Mouse (Mus musculus) CH12.LX (cell line): ENCODE data around the gene Zbp1. TPM values are rescaled to one million over a fixed set of nuclear protein-coding genes. Genes with fewer than 3 reads are reported as not detected.

Experiments used
- DNase-seq: peaks from one replicate; pipeline ENCODE4 v3.0.0-alpha.2; 2013; ENCODE audit errors: extremely low read depth
- H3K27ac ChIP-seq: 2 replicates; pipeline ENCODE4 v1.5.1; 2012; ENCODE audit warnings: low read depth, mild to moderate bottlenecking, control low read depth, moderate library complexity; ENCODE audit not compliant: insufficient read depth
- H3K27me3 ChIP-seq: replicated peaks from 2 replicates; pipeline ENCODE3; 2012; ENCODE audit warnings: inconsistent platforms
- H3K36me3 ChIP-seq, 2 experiments: replicated peaks in 1 of 2; 2 replicates each; pipeline versions ENCODE3 to v1.6.1; 2012; ENCODE audit warnings: inconsistent platforms in 1 of 2, low read length in 1 of 2, mild to moderate bottlenecking in 1 of 2, mixed read lengths in 1 of 2, moderate library complexity in 1 of 2; ENCODE audit not compliant: control insufficient read depth in 1 of 2, insufficient read depth in 1 of 2
- H3K4me1 ChIP-seq, 2 experiments: 2 replicates each; pipeline ENCODE4 v1.6.1; 2012; ENCODE audit warnings: inconsistent platforms in 1 of 2, moderate library complexity in 1 of 2; ENCODE audit not compliant: insufficient read depth in 2 of 2, control insufficient read depth in 1 of 2
- H3K4me2 ChIP-seq: 2 replicates; pipeline ENCODE4 v1.6.1; 2012; ENCODE audit warnings: low read depth, mild to moderate bottlenecking, control low read depth; ENCODE audit not compliant: poor library complexity, insufficient read depth, severe bottlenecking
- H3K4me3 ChIP-seq, 3 experiments: fragments of 150-350 bp in 1 of 3; sonication (generic) in 1 of 3; replicated peaks in 1 of 3; 2 replicates each; pipeline versions ENCODE3 to v1.5.1; 2011 to 2012; ENCODE audit warnings: low read depth in 2 of 3, low read length in 2 of 3, mild to moderate bottlenecking in 2 of 3, moderate library complexity in 2 of 3, control low read depth in 1 of 3, improper control_type of control experiment in 1 of 3, inconsistent platforms in 1 of 3, mixed read lengths in 1 of 3; ENCODE audit not compliant: poor library complexity in 1 of 3
- H3K79me2 ChIP-seq: replicated peaks from 2 replicates; pipeline ENCODE4 v1.6.1; 2012; ENCODE audit warnings: mild to moderate bottlenecking, moderate library complexity; ENCODE audit not compliant: control insufficient read depth, poor library complexity, insufficient read depth, severe bottlenecking; ENCODE audit errors: extremely low read depth
- H3K9ac ChIP-seq: 2 replicates; pipeline ENCODE4 v1.6.1; 2012; ENCODE audit warnings: low read depth, mild to moderate bottlenecking, control low read depth, moderate library complexity; ENCODE audit not compliant: insufficient read depth
- H3K9me3 ChIP-seq: replicated peaks from 2 replicates; pipeline ENCODE3; 2012; ENCODE audit warnings: low read length, inconsistent platforms, mixed read lengths
- BHLHE40 ChIP-seq: IDR thresholded peaks from 2 replicates; pipeline ENCODE4 v1.6.1; 2011; ENCODE audit warnings: mild to moderate bottlenecking, low read depth, low read length, improper control_type of control experiment
- CHD2 ChIP-seq: IDR thresholded peaks from 2 replicates; pipeline ENCODE4 v1.6.1; 2011; ENCODE audit warnings: low read length, improper control_type of control experiment
- CTCF ChIP-seq, 2 experiments: IDR thresholded peaks in 1 of 2; conservative IDR thresholded peaks in 1 of 2; 2 replicates each; pipeline ENCODE4 v1.5.1; 2011 to 2012; ENCODE audit warnings: low read depth in 2 of 2, low read length in 2 of 2, improper control_type of control experiment in 1 of 2, inconsistent platforms in 1 of 2, mild to moderate bottlenecking in 1 of 2, moderate library complexity in 1 of 2
- EP300 ChIP-seq: IDR thresholded peaks from 2 replicates; pipeline ENCODE4 v1.6.1; 2011; ENCODE audit warnings: low read length, improper control_type of control experiment
- ETS1 ChIP-seq: conservative IDR thresholded peaks from 2 replicates; pipeline ENCODE4 v1.6.1; 2012; ENCODE audit warnings: low read depth, mild to moderate bottlenecking, inconsistent platforms, low read length, improper control_type of control experiment, moderate library complexity
- IRF4 ChIP-seq: IDR thresholded peaks from 2 replicates; pipeline ENCODE4 v1.6.1; 2014; ENCODE audit warnings: low read depth, mild to moderate bottlenecking, inconsistent platforms, low read length, improper control_type of control experiment
- JUN ChIP-seq: IDR thresholded peaks from 2 replicates; pipeline ENCODE4 v1.6.1; 2011; ENCODE audit warnings: low read depth, mild to moderate bottlenecking, low read length, improper control_type of control experiment, moderate library complexity; ENCODE audit not compliant: insufficient read depth
- JUND ChIP-seq: conservative IDR thresholded peaks from 2 replicates; pipeline ENCODE4 v1.6.1; 2011; ENCODE audit warnings: low read depth, low read length, improper control_type of control experiment
- KAT2A ChIP-seq: IDR thresholded peaks from 2 replicates; pipeline ENCODE4 v1.6.1; 2012; ENCODE audit warnings: low read length, improper control_type of control experiment, inconsistent platforms; ENCODE audit not compliant: insufficient replicate concordance
- MAFK ChIP-seq: IDR thresholded peaks from 2 replicates; pipeline ENCODE4 v1.6.1; 2011; ENCODE audit warnings: low read length, improper control_type of control experiment; ENCODE audit not compliant: insufficient replicate concordance
- MAX ChIP-seq: IDR thresholded peaks from 2 replicates; pipeline ENCODE4 v1.6.1; 2011; ENCODE audit warnings: low read length, improper control_type of control experiment
- MAZ ChIP-seq: IDR thresholded peaks from 2 replicates; pipeline ENCODE4 v1.6.1; 2012; ENCODE audit warnings: low read depth, mild to moderate bottlenecking, inconsistent platforms, low read length, improper control_type of control experiment, moderate library complexity
- MEF2A ChIP-seq: IDR thresholded peaks from 2 replicates; pipeline ENCODE4 v1.6.1; 2014; ENCODE audit warnings: low read depth, mild to moderate bottlenecking, inconsistent platforms, low read length, improper control_type of control experiment, borderline replicate concordance
- MXI1 ChIP-seq: IDR thresholded peaks from 2 replicates; pipeline ENCODE4 v1.6.1; 2011; ENCODE audit warnings: mild to moderate bottlenecking, low read depth, low read length, improper control_type of control experiment
- MYC ChIP-seq: IDR thresholded peaks from 2 replicates; pipeline ENCODE4 v1.6.1; 2011; ENCODE audit warnings: low read depth, mild to moderate bottlenecking, improper control_type of control experiment, low read length
- NRF1 ChIP-seq: IDR thresholded peaks from 2 replicates; pipeline ENCODE4 v1.6.1; 2014; ENCODE audit warnings: low read depth, mild to moderate bottlenecking, inconsistent platforms, low read length, improper control_type of control experiment, moderate library complexity
- PAX5 ChIP-seq: IDR thresholded peaks from 2 replicates; pipeline ENCODE4 v1.6.1; 2012; ENCODE audit warnings: low read length, inconsistent platforms, mixed read lengths
- POLR2A ChIP-seq: IDR thresholded peaks from 2 replicates; pipeline ENCODE4 v1.6.1; 2011; ENCODE audit warnings: low read depth, mild to moderate bottlenecking, improper control_type of control experiment, low read length
- POLR2AphosphoS2 ChIP-seq: IDR thresholded peaks from 2 replicates; pipeline ENCODE4 v1.6.1; 2011; ENCODE audit warnings: low read depth, low read length, improper control_type of control experiment
- RCOR1 ChIP-seq: conservative IDR thresholded peaks from 2 replicates; pipeline ENCODE4 v1.6.1; 2012; ENCODE audit warnings: low read depth, mild to moderate bottlenecking, inconsistent platforms, low read length, improper control_type of control experiment
- SMC3 ChIP-seq: IDR thresholded peaks from 2 replicates; pipeline ENCODE4 v1.6.1; 2011; ENCODE audit warnings: low read depth, low read length, improper control_type of control experiment
- TBP ChIP-seq: conservative IDR thresholded peaks from 2 replicates; pipeline ENCODE4 v1.6.1; 2011; ENCODE audit warnings: low read depth, low read length, improper control_type of control experiment
- TCF12 ChIP-seq: IDR thresholded peaks from 2 replicates; pipeline ENCODE4 v1.6.1; 2014; ENCODE audit warnings: low read depth, mild to moderate bottlenecking, inconsistent platforms, low read length, improper control_type of control experiment
- UBTF ChIP-seq: IDR thresholded peaks from 2 replicates; pipeline ENCODE4 v1.6.1; 2012; ENCODE audit warnings: low read depth, mild to moderate bottlenecking, inconsistent platforms, low read length, improper control_type of control experiment, moderate library complexity
- ZKSCAN1 ChIP-seq: IDR thresholded peaks from 2 replicates; pipeline ENCODE4 v1.6.1; 2012; ENCODE audit warnings: low read depth, inconsistent platforms, low read length, improper control_type of control experiment, borderline replicate concordance
- ZNF384 ChIP-seq: IDR thresholded peaks from 2 replicates; pipeline ENCODE4 v1.6.1; 2012; ENCODE audit warnings: low read depth, low read length, improper control_type of control experiment, inconsistent platforms
- dilution Hi-C: fragments of 300-500 bp; cut with MboI; formaldehyde crosslinking; loops from 2 replicates; pipeline ENCODE4 v1.14.3; 2020; ENCODE audit warnings: low sequenced_read_pairs; ENCODE audit not compliant: extremely low pct_unique_long_range_greater_than_20kb, extremely low pct_ligation_motif_present
- in situ Hi-C: fragments of 300-500 bp; cut with MboI; formaldehyde crosslinking; loops from 3 replicates; pipeline ENCODE4 v1.14.3; 2019; ENCODE audit warnings: low sequenced_read_pairs, low pct_ligation_motif_present, low pct_unique_long_range_greater_than_20kb, mixed read lengths
- polyA plus RNA-seq: library from polyadenylated mRNA; unstranded; fragments of >175 nt; gene quantifications from 2 replicates; pipeline ENCODE4 v1.2.1, GENCODE M21; 2012; ENCODE audit warnings: low read depth; ENCODE audit not compliant: insufficient read length
- total RNA-seq, 2 experiments: library from RNA; depleted of rRNA; stranded (reverse); fragments of 300-350 nt in 1 of 2; fragments of >200 nt in 1 of 2; gene quantifications; 2 replicates each; pipeline ENCODE4 v1.2.3; 2012 to 2014

The Zbp1 gene
- total and polyA plus RNA-seq, 3 experiments, result 8.1 to 9.8 (median 8.7) TPM

GRCm38 (mm10) chr2:173263636-173264330 lies 45.1 kb upstream of the Zbp1 start:
- no peak overlapping the region for H3K9ac ChIP-seq
- dilution Hi-C loops (no loop called here), in situ Hi-C loops (no loop called here)
- H3K4me1 ChIP-seq, result peaks cover 56 to 94% of the 10 kb centered on the region in 2 experiments
- peaks cover 63% of the 10 kb centered on the region for H3K79me2 ChIP-seq
- no peak overlapping the region for H3K4me2 ChIP-seq
- no peaks in the 10 kb centered on the region for H3K9me3 ChIP-seq
- peaks cover 0 to 7% of the 10 kb centered on the region in 2 experiments for H3K36me3 ChIP-seq
- TF ChIP-seq TCF12 (peak; percentile 63), SMC3 (no peak), POLR2AphosphoS2 (no peak), TBP (no peak), MYC (0 out of 2 replicates have a peak, but pooled peaks have one; percentile 51), RCOR1 (no peak), EP300 (peak; percentile 76), ZKSCAN1 (no peak), BHLHE40 (peak; percentile 77), ZNF384 (no peak), NRF1 (no peak), JUN (0 out of 2 replicates have a peak, but pooled peaks have one; percentile 7), POLR2A (no peak), MXI1 (peak; percentile 36; the same call in 1 of the 2 replicates), UBTF (peak; percentile 56; the same call in 1 of the 2 replicates), KAT2A (no peak), JUND (0 out of 2 replicates have a peak, but pooled peaks have one; percentile 15), MAZ (0 out of 2 replicates have a peak, but pooled peaks have one; percentile 21), PAX5 (no peak), IRF4 (peak; percentile 71; the same call in 1 of the 2 replicates), ETS1 (peak; percentile 81), MAFK (0 out of 2 replicates have a peak, but pooled peaks have one; percentile 8), MAX (0 out of 2 replicates have a peak, but pooled peaks have one; percentile 20), CHD2 (peak; percentile 81), MEF2A (peak; percentile 52; the same call in 1 of the 2 replicates), CTCF (conservative IDR thresholded peaks at IDR 0.05 in 1 of 2, IDR thresholded peaks at IDR 0.05 in 1 of 2; ENCODE audit: low read depth in 2 of 2, low read length in 2 of 2) (no peak)
- no peak overlapping the region for H3K27ac ChIP-seq
- H3K27me3 ChIP-seq, result no peaks in the 10 kb centered on the region
- H3K4me3 ChIP-seq, result no peak overlapping the region
- peak; percentile 72 for DNase-seq
